Mouse (Mus musculus): ENCODE measurements around the gene Map3k5. TPM values are rescaled to one million over a fixed set of nuclear protein-coding genes. Genes with fewer than 3 reads are reported as not detected.

Map3k5 gene
- polyA plus RNA-seq, 1 experiment = 1.3 TPM

- no peaks in the 10 kb centered on the region for H3K9me3 ChIP-seq
- H3K4me3 ChIP-seq (replicated peaks) = no peak overlapping the region
- H3K36me3 ChIP-seq (replicated peaks; ENCODE audit: low read length) = peaks cover 67% of the 10 kb centered on the region
- peaks cover 27% of the 10 kb centered on the region for H3K4me1 ChIP-seq
- TF ChIP-seq GATA1 (IDR thresholded peaks at IDR 0.05; ENCODE audit: borderline replicate concordance, low read length) (no peak), FLI1 (IDR thresholded peaks at IDR 0.05; ENCODE audit: low read length) (no peak)
- no peaks in the 10 kb centered on the region for H3K27me3 ChIP-seq (replicated peaks)
Measured at GRCm38 (mm10) chr10:20058841-20059240, 124.6 kb downstream of the Map3k5 start.

- Histone ChIP-seq H3K9me3 (no peaks in the 10 kb centered on the region), H3K36me3 (replicated peaks; ENCODE audit: low read length) (peaks cover 76% of the 10 kb centered on the region), H3K4me1 (peaks cover 31% of the 10 kb centered on the region), H3K27me3 (replicated peaks) (no peaks in the 10 kb centered on the region), H3K4me3 (replicated peaks) (peak overlapping the region; percentile 6)
- TF ChIP-seq FLI1 (IDR thresholded peaks at IDR 0.05; ENCODE audit: low read length) (no peak), GATA1 (IDR thresholded peaks at IDR 0.05; ENCODE audit: borderline replicate concordance, low read length) (no peak)
Measured at GRCm38 (mm10) chr10:20060320-20060970, 126.2 kb downstream of the Map3k5 start.

- TF ChIP-seq GATA1 (IDR thresholded peaks at IDR 0.05; ENCODE audit: borderline replicate concordance, low read length) = no peak
- no peak for TF ChIP-seq FLI1 (IDR thresholded peaks at IDR 0.05; ENCODE audit: low read length)
- Histone ChIP-seq H3K4me3 (replicated peaks) (no peak overlapping the region), H3K4me1 (peaks cover 11% of the 10 kb centered on the region), H3K9me3 (no peaks in the 10 kb centered on the region), H3K36me3 (replicated peaks; ENCODE audit: low read length) (peaks cover 42% of the 10 kb centered on the region), H3K27me3 (replicated peaks) (no peaks in the 10 kb centered on the region)
Measured at GRCm38 (mm10) chr10:20064556-20065207, 130.4 kb downstream of the Map3k5 start.

GRCm38 (mm10) chr10:20066069-20066665 lies 131.9 kb downstream of the Map3k5 start:
- no peaks in the 10 kb centered on the region for H3K9me3 ChIP-seq
- H3K4me3 ChIP-seq (replicated peaks) = no peak overlapping the region
- H3K4me1 ChIP-seq = peaks cover 6% of the 10 kb centered on the region; the same call in 1 of the 2 replicates
- H3K36me3 ChIP-seq (replicated peaks; ENCODE audit: low read length) = peaks cover 40% of the 10 kb centered on the region
- no peaks in the 10 kb centered on the region for H3K27me3 ChIP-seq (replicated peaks)
- TF ChIP-seq FLI1 (IDR thresholded peaks at IDR 0.05; ENCODE audit: low read length) (no peak), GATA1 (IDR thresholded peaks at IDR 0.05; ENCODE audit: borderline replicate concordance, low read length) (no peak)

GRCm38 (mm10) chr10:20069771-20070460 lies 135.6 kb downstream of the Map3k5 start:
- peaks cover 18% of the 10 kb centered on the region for H3K36me3 ChIP-seq (replicated peaks; ENCODE audit: low read length)

GRCm38 (mm10) chr10:20070576-20071109 lies 136.4 kb downstream of the Map3k5 start:
- peaks cover 19% of the 10 kb centered on the region for H3K36me3 ChIP-seq (replicated peaks; ENCODE audit: low read length)
- H3K9me3 ChIP-seq = no peaks in the 10 kb centered on the region
- no peaks in the 10 kb centered on the region for H3K27me3 ChIP-seq (replicated peaks)
- no peak overlapping the region for H3K4me3 ChIP-seq (replicated peaks)
- H3K4me1 ChIP-seq = peaks cover 7% of the 10 kb centered on the region
- TF ChIP-seq GATA1 (IDR thresholded peaks at IDR 0.05; ENCODE audit: borderline replicate concordance, low read length) (no peak), FLI1 (IDR thresholded peaks at IDR 0.05; ENCODE audit: low read length) (no peak)

More at GRCm38 (mm10) chr10:20069771-20070460, 135.6 kb downstream of the Map3k5 start:
- Histone ChIP-seq H3K27me3 (replicated peaks) (no peaks in the 10 kb centered on the region), H3K9me3 (no peaks in the 10 kb centered on the region), H3K4me3 (replicated peaks) (no peak overlapping the region), H3K4me1 (peaks cover 7% of the 10 kb centered on the region)
- no peak for TF ChIP-seq GATA1 (IDR thresholded peaks at IDR 0.05; ENCODE audit: borderline replicate concordance, low read length)
- no peak for TF ChIP-seq FLI1 (IDR thresholded peaks at IDR 0.05; ENCODE audit: low read length)

GRCm38 (mm10) chr10:20071716-20072115 lies 137.4 kb downstream of the Map3k5 start:
- Histone ChIP-seq H3K4me1 (peaks cover 14% of the 10 kb centered on the region), H3K9me3 (no peaks in the 10 kb centered on the region), H3K27me3 (replicated peaks) (no peaks in the 10 kb centered on the region), H3K4me3 (replicated peaks) (no peak overlapping the region), H3K36me3 (replicated peaks; ENCODE audit: low read length) (peaks cover 23% of the 10 kb centered on the region)
- TF ChIP-seq FLI1 (IDR thresholded peaks at IDR 0.05; ENCODE audit: low read length) (no peak), GATA1 (IDR thresholded peaks at IDR 0.05; ENCODE audit: borderline replicate concordance, low read length) (no peak)

GRCm38 (mm10) chr10:20073236-20073893 lies 139.1 kb downstream of the Map3k5 start:
- no peaks in the 10 kb centered on the region for H3K27me3 ChIP-seq (replicated peaks)
- H3K36me3 ChIP-seq (replicated peaks; ENCODE audit: low read length) = peaks cover 32% of the 10 kb centered on the region
- no peak overlapping the region for H3K4me3 ChIP-seq (replicated peaks)
- no peak for TF ChIP-seq GATA1 (IDR thresholded peaks at IDR 0.05; ENCODE audit: borderline replicate concordance, low read length)
- TF ChIP-seq FLI1 (IDR thresholded peaks at IDR 0.05; ENCODE audit: low read length) = no peak
- H3K4me1 ChIP-seq = peaks cover 23% of the 10 kb centered on the region
- no peaks in the 10 kb centered on the region for H3K9me3 ChIP-seq
